Mouse (Mus musculus) liver (tissue): ENCODE measurements at regions not wholly inside any gene's neighbourhood (a gene's known extent, or its start where the extent isn't known, plus 50 kb on each side); places are given as distances from the start of the nearest gene placed in this dataset.

Experiments
- DNase-seq: peaks from one replicate; pipeline ENCODE4 v3.0.0-alpha.2; 2020; ENCODE audit warnings: mixed read lengths

DNA sequence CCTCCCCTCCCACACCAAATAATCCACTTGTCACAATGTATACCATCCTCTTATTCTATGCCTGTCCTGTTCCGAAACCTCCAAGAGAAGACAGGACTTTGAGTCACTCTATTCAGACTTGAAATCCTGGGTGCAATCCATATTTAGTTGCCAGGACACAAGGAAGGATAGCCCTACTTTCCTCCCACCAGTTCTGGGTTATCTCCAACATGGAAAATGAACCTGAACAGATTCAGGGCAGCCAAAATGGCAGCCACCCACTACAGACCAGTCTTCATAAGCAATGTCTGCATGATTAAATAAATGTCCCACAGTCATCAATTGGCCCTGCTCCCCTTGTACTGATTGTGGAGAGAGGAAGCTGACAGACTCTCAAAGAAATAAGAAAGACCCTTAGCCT is 110.6 kb upstream of the Adra1d start:
- DNase-seq, result no peak

DNA sequence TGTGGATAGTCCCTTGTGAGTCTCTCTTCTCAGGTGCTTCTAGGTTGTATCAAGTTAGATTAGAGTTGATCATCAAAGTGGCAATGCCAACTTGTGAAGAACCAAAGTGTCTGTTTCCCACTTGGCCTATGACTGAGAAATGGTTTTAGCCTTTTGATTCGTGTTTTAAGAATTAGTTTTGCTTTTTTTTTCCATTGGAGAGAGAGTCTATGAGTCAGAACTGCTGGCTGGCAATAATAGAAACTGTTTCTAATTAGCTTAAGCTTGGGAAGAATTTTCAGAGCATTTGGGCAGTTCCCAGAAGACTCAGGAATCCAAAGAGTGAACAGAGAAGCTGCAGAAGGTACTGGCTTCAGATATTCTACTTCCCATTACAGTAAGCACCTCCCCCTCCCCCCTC is 110.1 kb upstream of the Adra1d start:
- no peak for DNase-seq

DNA sequence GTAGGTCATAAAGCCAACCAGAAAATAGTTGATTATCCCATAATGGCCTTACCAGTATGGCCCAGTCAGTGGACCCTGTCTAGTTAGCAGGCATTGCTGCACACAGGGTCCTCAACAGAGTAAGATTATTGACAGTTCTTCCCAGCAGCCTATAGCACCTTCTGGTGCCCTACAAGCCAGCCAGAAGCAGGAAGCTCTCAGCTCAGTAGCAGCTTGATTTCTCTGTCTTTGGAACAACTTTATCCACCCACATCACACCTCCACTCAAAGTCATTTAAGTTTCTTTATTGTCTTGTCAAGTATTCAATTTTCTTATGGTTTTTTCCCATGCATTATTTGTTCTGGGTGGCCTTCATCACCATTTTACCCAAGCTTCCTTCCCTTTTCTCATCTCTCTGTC is 108.8 kb upstream of the Adra1d start:
- DNase-seq, result no peak

GRCm38 (mm10) chr2:131667874-131668273 is 105.8 kb upstream of the Adra1d start:
- DNase-seq, result no peak

GRCm38 (mm10) chr2:131666841-131667364 is 104.8 kb upstream of the Adra1d start:
- DNase-seq, result no peak

- DNase-seq, result no peak
These were observed 102.5 kb upstream of the Adra1d start for GRCm38 (mm10) chr2:131664575-131664974.

- no peak for DNase-seq
These were observed 101.2 kb upstream of the Adra1d start for GRCm38 (mm10) chr2:131663199-131663809.

GRCm38 (mm10) chr2:131652197-131652596 is 90.1 kb upstream of the Adra1d start:
- DNase-seq, result no peak

DNA sequence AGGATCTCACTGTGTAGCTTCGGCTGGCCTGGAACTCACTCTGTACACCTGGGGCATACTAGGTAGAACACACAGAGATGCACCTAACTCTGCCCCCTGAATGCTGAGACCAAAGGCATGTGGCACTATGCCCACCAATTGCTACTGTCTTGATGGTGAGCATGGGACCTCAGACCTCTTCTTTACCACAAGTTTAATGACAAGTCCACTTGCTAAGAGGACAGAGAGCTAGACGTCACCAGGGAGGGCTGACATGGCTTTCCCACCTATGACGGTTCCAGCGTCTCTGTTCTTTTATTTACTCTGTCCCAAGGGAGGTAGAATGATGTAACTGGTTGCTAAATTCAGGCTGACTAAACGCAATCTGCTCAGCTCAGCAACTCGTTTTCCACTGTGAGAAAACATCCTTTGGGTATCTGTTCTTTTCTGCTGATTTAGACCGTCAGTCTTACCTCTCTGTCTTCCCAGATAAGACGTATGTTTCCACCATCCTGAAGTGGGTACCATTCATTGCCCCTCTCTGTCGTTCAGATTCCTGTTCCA is 88.6 kb upstream of the Adra1d start:
- no peak for DNase-seq

DNA sequence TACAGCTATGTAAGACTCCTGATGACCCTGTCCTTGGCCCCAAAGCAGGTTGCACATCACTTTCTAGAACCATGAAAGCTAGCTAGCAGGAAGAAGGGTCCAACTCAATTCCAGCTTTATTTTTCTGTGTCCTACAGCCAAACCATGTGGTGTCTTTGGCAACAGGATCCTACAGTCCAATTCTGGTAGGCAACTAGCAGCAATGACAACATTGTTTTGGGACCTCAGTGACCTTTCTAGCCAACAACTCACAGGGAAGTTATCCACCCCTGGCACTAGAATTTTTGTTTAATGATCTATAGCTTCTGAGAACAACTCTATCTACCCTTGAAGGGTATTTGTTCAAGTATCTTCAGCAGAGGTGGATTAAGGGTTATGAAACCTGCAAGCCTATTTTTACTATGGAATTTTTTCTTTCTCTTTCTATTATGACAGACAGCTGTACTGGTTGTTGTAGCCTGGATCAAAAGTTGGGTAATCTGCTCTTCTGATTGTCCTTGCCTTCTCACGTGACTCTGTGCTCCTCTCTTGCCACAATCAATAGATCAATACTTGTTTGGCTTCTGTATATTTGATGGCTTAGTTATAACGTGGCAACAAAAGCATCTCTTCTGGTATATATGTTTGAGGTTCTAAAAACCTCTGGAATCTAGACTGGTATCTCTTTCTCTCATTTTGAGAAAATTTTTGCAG is 82.2 kb upstream of the Adra1d start:
- no peak for DNase-seq

DNA sequence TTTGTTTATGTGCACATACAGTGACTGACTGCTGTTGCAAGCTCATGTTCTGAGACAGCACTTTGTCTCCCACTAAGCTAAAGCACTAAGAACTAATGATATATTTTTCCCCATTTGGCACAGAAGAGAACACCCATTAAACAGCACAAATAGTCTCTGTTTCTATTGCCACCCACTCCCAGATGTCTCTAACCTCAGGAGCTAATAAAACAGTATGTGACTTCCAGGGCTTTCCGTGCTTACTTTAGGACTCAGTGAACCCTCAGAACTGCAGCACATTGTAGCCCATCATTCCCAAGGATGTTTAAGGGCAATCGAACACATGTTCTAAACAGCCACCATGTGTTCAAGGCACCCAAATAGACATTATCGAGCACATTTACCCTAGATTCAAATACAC is 80.4 kb upstream of the Adra1d start:
- no peak for DNase-seq

GRCm38 (mm10) chr2:131638996-131639605 is 77.0 kb upstream of the Adra1d start:
- no peak for DNase-seq

DNA sequence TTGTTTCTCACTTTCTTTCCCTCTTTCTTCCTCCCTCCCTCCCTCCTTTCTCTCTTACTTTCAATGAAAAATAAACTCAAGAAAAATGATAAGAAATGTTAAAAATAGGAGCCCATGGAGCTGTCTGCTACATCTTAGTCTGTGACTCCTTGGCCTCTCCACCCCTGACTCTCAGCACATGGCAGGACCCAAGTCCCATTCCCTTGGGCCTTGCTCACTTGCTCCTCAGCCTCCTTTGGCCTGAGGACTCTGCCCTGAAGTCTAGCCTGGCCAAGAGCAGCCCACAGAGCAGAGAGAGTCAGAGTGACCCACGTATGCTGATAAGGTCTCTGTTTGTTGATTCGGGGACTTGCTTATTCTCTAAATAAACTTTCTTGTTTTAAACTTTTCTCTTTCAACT is 73.7 kb upstream of the Adra1d start:
- no peak for DNase-seq

DNA sequence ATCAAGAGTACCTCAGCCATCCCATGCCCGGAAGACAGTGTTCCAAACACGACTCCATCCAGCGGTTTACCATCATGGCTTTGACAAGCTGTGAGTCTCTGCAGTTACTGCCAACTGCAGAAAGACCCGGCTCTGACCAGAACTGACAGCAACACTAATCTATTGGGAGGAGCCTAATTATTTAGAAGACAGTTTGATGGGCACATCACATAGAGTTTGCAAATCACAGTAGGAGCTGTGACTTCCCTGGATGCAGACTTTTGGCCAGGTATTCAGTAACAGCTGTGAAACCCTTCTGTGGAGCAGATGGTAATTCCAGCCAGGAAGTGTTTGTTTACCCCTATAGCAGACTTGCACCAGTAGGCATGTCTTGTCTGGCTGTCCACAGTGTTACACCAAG is 55.8 kb upstream of the Adra1d start:
- DNase-seq, result no peak

DNA sequence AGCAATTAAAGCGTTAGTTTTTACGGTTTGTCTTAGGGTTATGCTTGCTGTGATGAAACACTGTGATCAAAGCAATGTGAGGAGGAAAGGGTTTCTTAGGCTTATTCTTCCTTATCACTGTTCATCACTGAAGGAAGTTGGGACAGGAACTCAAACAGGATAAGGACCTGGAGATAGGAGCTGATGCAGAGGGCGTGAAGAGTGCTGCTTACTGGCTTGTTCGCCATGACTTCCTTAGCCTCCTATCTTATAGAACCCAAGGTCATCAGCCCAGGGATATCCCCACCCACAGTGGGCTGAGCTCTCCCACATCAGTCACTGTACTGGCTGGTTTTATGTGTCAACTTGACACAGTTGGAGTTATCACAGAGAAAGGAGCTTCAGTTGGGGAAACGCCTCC is 50.4 kb upstream of the Adra1d start:
- no peak for DNase-seq
